Mouse (Mus musculus) gastrocnemius, postnatal 14 days (tissue): ENCODE measurements around the gene Hist1h2ao. TPM values are rescaled to one million over a fixed set of nuclear protein-coding genes. Genes with fewer than 3 reads are reported as not detected.
A peak's percentile ranks its signal among the peaks of the same experiment; 100 is the strongest.
"Not testable (repeated sequence)": the region's sequence is repeated elsewhere in the genome, so short reads cannot be mapped to it uniquely, and the experiment has no call there.

ENCODE experiments used
- DNase-seq: peaks from one replicate; pipeline ENCODE4 v3.0.0; 2021; ENCODE audit warnings: mixed read lengths
- intact Hi-C: fragments of 180-260 bp; cut with DNase I; formaldehyde crosslinking; loops from one replicate; pipeline ENCODE4 v1.15.1; 2025; ENCODE audit warnings: low total_unique reads
- long read RNA-seq, 2 experiments: library from polyadenylated mRNA; stranded (forward); transcript quantifications; one replicate each; pipeline ENCODE4 v2.0.0; 2021
- total RNA-seq, 2 experiments: library from RNA; stranded (reverse); gene quantifications; 2 replicates each; pipeline ENCODE4 v1.2.3; 2021

The Hist1h2ao gene
- 10 to 100 TPM; 67.5 to 87.1 TPM for total RNA-seq
- long read RNA-seq, experiment 1, partial matches to known transcripts = 0 of 2 reads
- long read RNA-seq, experiment 1, other reads (novel, unspliced or antisense) = 0 of 2 reads
- long read RNA-seq, experiment 2, partial matches to known transcripts = 0 of 4 reads
- long read RNA-seq, experiment 2, other reads (novel, unspliced or antisense) = 0 of 4 reads

GRCm38 (mm10) chr13:21810073-21810472 is at the start of gene Hist1h2ao, which contains the start of gene Hist1h2bq:
Hist1h2ao (plus strand) TSS chr13:21810465.
Hist1h2bq (minus strand) TSS chr13:21810197.
- DNase-seq, intact Hi-C loops: not testable (repeated sequence)

GRCm38 (mm10) chr13:21778814-21779766 is 31.2 kb upstream of the Hist1h2ao start:
- intact Hi-C loops = no loop called here
- peak; percentile 58 for DNase-seq

GRCm38 (mm10) chr13:21779767-21780731 is 30.2 kb upstream of the Hist1h2ao start, which contains the start of gene Hist1h1b:
Hist1h1b (minus strand) TSS chr13:21780625.
- intact Hi-C loops = no loop called here
- peak; percentile 50 for DNase-seq

GRCm38 (mm10) chr13:21781021-21781555 is 29.2 kb upstream of the Hist1h2ao start:
- intact Hi-C loops = no loop called here
- DNase-seq = no peak

- DNase-seq = no peak
- intact Hi-C loops = no loop called here
These were observed 28.6 kb upstream of the Hist1h2ao start for GRCm38 (mm10) chr13:21781639-21782038.

- DNase-seq, intact Hi-C loops: not testable (repeated sequence)
These were observed 27.7 kb upstream of the Hist1h2ao start for GRCm38 (mm10) chr13:21782361-21783254.

GRCm38 (mm10) chr13:21783255-21783617 is 27.0 kb upstream of the Hist1h2ao start, which contains the start of gene Hist1h3i:
Hist1h3i (minus strand) TSS chr13:21783370.
- intact Hi-C loops = no loop called here
- DNase-seq = peak; percentile 7

- DNase-seq = no peak
- intact Hi-C loops = no loop called here
These were observed 26.5 kb upstream of the Hist1h2ao start for GRCm38 (mm10) chr13:21783734-21784161.

GRCm38 (mm10) chr13:21784311-21784710 is 26.0 kb upstream of the Hist1h2ao start:
- intact Hi-C loops = no loop called here
- DNase-seq = no peak

- intact Hi-C loops = no loop called here
These were observed 23.9 kb upstream of the Hist1h2ao start for GRCm38 (mm10) chr13:21786189-21786898.

GRCm38 (mm10) chr13:21786899-21787629 is 23.2 kb upstream of the Hist1h2ao start, which contains the start of the genes Hist1h2an and Hist1h2bp:
Hist1h2an (minus strand) TSS chr13:21787218.
Hist1h2bp (plus strand) TSS chr13:21787461.
- peak; percentile 75 for DNase-seq
- intact Hi-C loops = not testable (repeated sequence)

More at GRCm38 (mm10) chr13:21786189-21786898, 23.9 kb upstream of the Hist1h2ao start:
- no peak for DNase-seq

- intact Hi-C loops = no loop called here
- no peak for DNase-seq
These were observed 22.3 kb upstream of the Hist1h2ao start for GRCm38 (mm10) chr13:21787760-21788593.

- DNase-seq = no peak
- intact Hi-C loops = no loop called here
These were observed 20.3 kb upstream of the Hist1h2ao start for GRCm38 (mm10) chr13:21789925-21790324.

- intact Hi-C loops = no loop called here
- DNase-seq = no peak
These were observed 19.5 kb upstream of the Hist1h2ao start for GRCm38 (mm10) chr13:21790601-21791283.

- DNase-seq = no peak
- intact Hi-C loops = no loop called here
These were observed 14.7 kb upstream of the Hist1h2ao start for GRCm38 (mm10) chr13:21795584-21795983.
